Mouse (Mus musculus): ENCODE measurements at regions not wholly inside any gene's neighbourhood (a gene's known extent, or its start where the extent isn't known, plus 50 kb on each side); places are given as distances from the start of the nearest gene placed in this dataset.

DNA sequence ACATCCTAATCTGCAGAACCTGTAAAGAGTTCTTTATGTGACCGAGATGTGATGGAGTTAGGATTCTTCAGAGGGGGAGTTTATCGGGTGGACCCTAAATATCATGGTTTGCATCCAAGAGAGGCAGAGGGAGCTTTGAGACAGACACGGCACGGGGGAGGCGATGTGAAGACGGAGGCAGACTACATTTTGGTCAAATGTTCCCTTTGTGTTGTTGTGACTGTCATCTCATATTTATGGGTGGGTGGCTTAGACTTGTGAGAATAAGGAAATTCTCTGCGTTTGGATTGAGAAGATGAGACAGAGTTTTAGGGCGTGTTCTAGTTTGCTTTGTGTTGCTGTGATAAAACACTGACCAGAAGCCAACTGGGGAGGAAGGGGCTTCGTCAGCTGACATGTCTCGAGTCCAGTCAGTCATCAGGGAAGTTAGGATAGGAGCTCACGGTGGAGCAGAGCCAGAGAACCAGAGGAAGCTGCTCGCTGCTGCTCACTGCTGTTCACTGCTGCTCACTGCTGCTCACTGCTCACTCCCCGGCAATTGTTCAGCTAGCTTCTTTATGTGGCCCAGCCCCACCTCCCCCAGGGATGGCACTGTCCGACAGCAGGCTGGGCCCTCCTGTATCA, 259.0 kb upstream of the Cnr1 start:
- in situ Hi-C loops (cut with MboI; ENCODE audit: low pct_unique_long_range_greater_than_20kb in 1 of 2, low sequenced_read_pairs in 2 of 2, unreplicated experiment in 1 of 2) = no loop called here

DNA sequence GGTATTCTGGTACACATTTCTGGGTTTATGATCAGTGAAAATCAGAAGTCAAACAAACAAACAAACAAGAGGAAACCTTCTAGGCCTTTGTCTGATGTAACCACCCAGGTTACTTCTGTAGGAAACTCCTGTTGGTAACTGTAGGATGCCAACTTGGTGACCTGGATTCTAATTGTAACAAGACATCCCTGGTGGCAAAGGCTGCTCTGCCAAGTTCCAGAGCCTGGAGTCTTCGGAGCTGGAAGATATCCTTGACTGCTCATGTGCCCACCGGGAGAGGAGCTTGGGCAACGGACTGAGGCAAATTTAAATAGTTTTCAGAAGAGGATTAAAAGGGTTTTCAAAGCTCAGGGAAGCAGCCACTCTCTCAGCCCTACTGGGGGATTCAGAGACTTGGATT, 256.0 kb upstream of the Cnr1 start:
- in situ Hi-C loops (cut with MboI; ENCODE audit: low pct_unique_long_range_greater_than_20kb in 1 of 2, low sequenced_read_pairs in 2 of 2, unreplicated experiment in 1 of 2) = no loop called here

DNA sequence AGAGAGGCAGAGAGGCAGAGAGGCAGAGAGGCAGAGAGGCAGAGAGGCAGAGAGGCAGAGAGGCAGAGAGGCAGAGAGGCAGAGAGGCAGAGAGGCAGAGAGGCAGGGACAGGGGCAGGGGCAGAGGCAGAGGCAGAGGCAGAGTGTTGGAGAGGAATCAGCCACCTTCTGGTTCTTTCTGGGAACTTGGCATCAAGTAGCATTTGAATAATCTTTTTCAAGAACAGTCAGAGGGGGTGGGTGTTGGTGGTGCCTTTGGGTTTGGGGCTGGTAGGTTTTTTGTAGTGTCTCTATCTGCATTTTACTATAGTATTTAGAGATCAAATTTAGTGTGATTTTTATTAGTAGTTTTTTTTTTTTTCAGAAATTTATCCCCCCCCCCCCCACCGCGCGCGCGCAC, 249.3 kb upstream of the Cnr1 start:
- in situ Hi-C loops (cut with MboI; ENCODE audit: low pct_unique_long_range_greater_than_20kb in 1 of 2, low sequenced_read_pairs in 2 of 2, unreplicated experiment in 1 of 2) = no loop called here

DNA sequence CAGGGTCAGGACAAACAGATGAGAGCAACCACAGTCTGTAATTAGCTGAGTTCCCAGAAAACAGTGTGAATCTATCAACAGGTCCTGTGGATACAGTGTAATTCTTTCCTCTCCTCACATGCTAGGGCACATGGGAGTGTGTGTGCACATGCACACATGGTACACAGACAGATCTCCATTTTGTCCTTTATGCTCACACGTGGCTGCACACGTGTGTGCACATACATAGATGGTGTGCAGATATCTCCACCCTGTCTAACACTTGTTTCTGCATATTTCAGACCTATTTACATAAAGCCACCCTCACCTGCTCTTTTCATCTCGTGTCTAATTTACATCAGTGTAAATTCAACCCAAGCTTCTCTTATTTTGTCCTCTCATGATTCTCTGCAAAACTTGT, 245.0 kb upstream of the Cnr1 start:
- in situ Hi-C loops (cut with MboI; ENCODE audit: low pct_unique_long_range_greater_than_20kb in 1 of 2, low sequenced_read_pairs in 2 of 2, unreplicated experiment in 1 of 2) = no loop called here

DNA sequence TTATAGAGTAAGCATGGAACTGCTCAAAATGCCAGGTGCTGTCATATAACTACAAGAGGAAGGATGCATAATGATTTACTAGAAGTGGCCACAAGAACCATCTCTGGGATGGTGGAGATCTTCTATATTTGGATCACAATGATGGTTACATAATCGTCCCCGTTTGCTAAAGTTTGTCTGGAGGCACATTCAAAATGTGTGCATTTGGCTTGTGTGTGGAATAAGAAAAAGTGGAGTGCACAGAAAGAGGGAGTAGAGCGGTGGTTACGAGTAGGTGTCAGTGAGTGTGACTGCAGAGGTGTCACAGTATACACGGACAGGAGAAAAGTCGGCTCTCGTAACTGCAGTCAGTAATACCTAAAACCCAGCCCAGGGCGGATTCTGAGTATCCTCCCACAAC, 238.3 kb upstream of the Cnr1 start:
- in situ Hi-C loops (cut with MboI; ENCODE audit: low pct_unique_long_range_greater_than_20kb in 1 of 2, low sequenced_read_pairs in 2 of 2, unreplicated experiment in 1 of 2) = no loop called here

DNA sequence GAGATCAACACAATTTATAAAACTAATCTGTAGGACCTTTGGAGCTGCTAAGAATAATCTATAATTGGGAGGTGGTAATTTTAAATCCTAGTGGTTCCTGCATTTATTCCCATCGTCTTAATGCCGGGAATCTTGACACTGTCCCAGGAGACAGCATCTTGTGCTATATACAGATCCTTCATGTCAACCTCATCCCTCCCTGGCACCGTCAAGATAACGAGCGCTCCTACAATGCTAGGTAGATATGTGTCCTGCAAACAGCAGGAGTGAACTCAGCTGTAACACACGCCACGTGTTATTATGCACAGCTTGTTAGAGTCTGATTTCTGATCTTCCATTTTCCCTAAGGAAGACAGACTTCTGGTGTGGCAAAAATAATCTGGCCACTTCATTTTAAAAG, 237.0 kb upstream of the Cnr1 start:
- in situ Hi-C loops (cut with MboI; ENCODE audit: low pct_unique_long_range_greater_than_20kb in 1 of 2, low sequenced_read_pairs in 2 of 2, unreplicated experiment in 1 of 2) = no loop called here

DNA sequence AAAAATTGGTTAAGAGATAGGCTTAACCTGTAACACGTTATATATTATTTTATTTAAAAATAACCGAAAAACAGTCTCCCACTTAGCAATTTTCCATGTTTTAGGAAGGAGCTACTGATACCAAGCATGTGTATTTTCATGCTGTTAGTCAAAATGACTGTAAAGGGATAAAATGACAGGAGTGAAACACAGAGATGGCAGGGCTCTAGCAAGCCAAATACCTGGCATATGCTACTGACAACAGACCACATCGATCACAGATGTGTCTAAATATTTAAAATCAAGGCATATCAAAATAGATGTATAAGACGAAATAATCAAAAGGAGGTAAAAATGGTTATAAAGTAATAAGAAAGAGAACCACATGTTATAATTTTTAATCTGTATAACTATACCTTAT, 231.0 kb upstream of the Cnr1 start:
- in situ Hi-C loops (cut with MboI; ENCODE audit: low pct_unique_long_range_greater_than_20kb in 1 of 2, low sequenced_read_pairs in 2 of 2, unreplicated experiment in 1 of 2) = no loop called here

DNA sequence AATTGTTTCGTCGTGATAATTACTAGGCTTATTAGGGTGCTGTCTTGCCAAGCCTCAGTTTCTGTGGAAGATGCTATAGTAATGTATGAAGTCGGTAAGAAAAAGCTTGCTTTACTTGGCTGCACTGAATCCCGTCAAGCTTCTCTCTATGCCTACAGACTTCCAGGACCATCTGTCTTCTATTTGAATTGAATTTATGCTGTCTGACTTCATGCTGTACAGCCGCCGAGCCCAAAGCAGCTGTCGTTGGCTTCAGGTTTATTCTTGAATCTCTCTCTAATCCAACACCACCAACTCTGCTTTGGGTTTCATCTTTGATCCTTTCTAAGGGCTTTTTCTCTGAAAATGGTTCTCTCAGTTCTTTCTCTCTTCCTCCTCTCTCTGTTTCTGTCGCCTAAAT, 227.4 kb upstream of the Cnr1 start:
- in situ Hi-C loops (cut with MboI; ENCODE audit: low pct_unique_long_range_greater_than_20kb in 1 of 2, low sequenced_read_pairs in 2 of 2, unreplicated experiment in 1 of 2) = no loop called here

DNA sequence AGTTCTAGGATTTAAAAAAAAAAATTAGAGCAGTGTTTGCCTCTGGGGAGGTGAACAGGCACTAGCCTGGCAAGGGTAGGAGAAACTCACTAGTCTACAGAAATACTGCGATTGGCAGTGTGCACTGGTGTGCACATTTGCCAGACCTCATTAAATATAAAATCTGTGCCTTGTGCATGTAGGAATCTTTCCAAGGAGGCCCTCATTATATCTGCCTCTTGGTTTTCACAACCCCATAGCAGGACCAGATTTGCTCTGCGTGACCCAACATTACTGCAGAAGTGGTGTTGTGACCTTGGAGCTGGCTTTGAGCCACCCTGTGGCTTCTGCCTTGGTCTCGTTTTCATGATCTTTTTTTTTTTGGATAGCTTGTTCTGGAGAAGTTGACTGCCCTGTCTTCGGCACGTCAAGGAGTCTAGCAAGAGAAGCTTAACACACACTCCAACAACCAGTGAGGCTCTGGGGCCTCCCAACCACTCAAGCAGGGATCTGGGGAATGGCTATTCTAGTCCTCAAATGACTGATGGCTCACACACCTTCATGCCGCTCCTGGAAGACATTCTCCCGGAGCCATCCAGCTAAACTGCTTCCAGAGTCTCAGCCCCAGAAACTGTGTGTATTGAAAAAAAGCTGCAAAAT, 222.2 kb upstream of the Cnr1 start:
- in situ Hi-C loops (cut with MboI; ENCODE audit: low pct_unique_long_range_greater_than_20kb in 1 of 2, low sequenced_read_pairs in 2 of 2, unreplicated experiment in 1 of 2) = loop anchor here in 1 of 2 experiments (25.0 kb wide), 1 partner anchor 535 kb away; no protein-coding TSS in a partner anchor

DNA sequence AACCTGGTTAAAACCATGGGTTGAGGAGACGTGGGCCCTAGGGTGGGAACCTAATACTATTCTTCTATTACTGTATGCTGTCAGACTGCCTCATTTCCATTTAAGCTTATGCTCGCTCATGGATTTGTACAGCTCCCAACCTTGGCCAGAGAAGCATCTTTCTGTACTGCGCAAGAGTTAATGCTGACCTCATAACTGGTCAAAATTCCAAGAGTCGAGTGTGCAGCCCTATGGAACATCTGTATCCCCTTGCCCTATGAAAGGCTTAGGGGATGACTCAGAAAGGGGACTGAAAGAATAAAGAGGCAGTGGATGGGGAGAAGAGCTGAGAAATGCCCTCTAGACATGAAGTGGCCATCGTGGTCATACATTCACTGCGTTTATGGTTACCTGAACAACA, 218.7 kb upstream of the Cnr1 start:
- in situ Hi-C loops (cut with MboI; ENCODE audit: low pct_unique_long_range_greater_than_20kb in 1 of 2, low sequenced_read_pairs in 2 of 2, unreplicated experiment in 1 of 2) = loop anchor here in 1 of 2 experiments (25.0 kb wide), 1 partner anchor 532 kb away; no protein-coding TSS in a partner anchor

DNA sequence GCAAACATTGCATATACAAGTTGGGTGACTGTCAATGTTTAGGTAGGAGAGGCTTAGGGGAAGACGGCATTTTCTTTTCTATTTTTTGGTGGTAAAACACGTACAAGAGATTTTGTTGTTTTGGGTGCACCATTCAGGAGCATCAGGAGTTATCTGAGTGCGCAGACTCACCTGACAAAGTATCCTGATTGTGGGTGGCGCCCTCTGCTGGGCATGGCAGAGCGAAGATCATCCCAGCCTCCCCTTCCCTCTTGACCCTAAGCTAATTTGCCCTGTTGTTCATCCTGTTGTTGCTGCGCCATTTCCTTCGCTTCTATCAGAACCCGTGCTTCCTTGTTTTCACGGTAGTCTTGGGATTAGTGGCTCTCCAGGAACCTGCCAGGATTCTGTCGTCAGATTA, 217.6 kb upstream of the Cnr1 start:
- in situ Hi-C loops (cut with MboI; ENCODE audit: low pct_unique_long_range_greater_than_20kb in 1 of 2, low sequenced_read_pairs in 2 of 2, unreplicated experiment in 1 of 2) = loop anchor here in 1 of 2 experiments (25.0 kb wide), 1 partner anchor 531 kb away; no protein-coding TSS in a partner anchor

DNA sequence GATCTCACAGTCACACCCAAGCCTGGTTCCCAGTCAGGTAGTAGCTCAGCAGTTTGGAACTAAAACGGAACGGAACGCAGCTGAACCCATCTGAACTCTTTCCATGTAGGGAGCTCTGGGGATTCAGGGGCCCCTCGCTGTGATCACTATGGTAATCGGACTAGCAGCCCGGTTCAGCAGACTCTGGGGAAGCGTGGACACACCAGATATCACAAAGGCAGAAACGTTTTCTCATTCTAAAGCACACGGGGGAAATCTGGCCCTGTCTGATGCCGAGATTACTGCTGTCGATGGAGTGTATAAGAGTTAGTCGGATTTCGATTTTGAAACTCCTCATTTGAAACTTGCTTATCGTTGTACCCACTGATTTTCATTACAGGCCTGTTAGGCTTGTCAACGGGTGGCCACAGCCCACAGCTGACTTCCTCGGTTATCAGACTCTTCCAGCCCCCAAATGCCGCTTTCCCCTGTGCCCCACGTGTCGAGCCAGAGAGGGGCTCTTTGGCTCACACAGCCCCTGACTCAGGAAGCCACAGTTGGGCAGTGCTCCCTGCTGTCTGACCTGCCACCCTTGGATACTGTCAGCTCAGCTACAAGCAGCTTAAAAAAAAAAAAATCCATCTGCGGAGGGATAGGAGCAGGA, 207.8 kb upstream of the Cnr1 start:
- in situ Hi-C loops (cut with MboI; ENCODE audit: low pct_unique_long_range_greater_than_20kb in 1 of 2, low sequenced_read_pairs in 2 of 2, unreplicated experiment in 1 of 2) = loop anchor here in 1 of 2 experiments (25.0 kb wide), 1 partner anchor 521 kb away; no protein-coding TSS in a partner anchor

DNA sequence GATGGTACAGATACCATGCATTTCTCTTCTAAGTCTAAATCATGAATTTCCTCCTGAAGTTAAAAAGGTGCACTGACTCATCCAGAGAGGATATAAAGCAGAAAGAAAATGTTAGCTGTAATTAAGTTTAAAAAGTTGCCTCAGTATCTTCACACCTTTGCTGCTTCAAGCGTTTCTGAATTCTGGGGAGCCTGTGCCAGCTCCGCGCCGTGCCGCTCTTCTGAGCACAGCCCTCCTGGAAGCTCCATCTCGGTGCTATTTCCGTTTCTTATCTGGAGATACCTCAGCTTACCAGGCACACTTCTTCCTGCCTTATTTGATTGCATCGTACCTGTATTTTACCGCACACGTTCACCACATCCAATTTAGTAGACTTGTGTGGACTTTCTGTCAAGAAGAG, 203.4 kb upstream of the Cnr1 start:
- in situ Hi-C loops (cut with MboI; ENCODE audit: low pct_unique_long_range_greater_than_20kb in 1 of 2, low sequenced_read_pairs in 2 of 2, unreplicated experiment in 1 of 2) = loop anchor here in 1 of 2 experiments (25.0 kb wide), 1 partner anchor 516 kb away; no protein-coding TSS in a partner anchor

DNA sequence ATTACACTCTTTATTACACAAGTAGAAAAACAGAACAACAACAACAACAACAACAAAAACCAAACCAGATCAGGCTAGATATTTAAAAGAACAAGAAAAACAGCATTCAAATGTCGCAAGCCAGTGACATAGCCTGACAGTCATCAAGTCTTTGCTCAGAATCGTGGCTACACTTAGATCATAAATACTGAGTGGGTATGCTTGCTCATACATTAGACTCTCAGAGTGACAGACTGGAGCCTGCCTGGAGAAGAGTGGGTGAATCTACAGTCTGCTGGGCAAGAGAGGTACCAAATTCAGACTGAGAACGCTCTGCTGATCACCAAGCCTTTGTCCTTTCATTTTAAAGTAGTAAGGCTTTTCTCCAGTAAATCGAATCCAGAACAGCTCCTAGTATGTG, 202.4 kb upstream of the Cnr1 start:
- in situ Hi-C loops (cut with MboI; ENCODE audit: low pct_unique_long_range_greater_than_20kb in 1 of 2, low sequenced_read_pairs in 2 of 2, unreplicated experiment in 1 of 2) = loop anchor here in 1 of 2 experiments (25.0 kb wide), 1 partner anchor 515 kb away; no protein-coding TSS in a partner anchor

DNA sequence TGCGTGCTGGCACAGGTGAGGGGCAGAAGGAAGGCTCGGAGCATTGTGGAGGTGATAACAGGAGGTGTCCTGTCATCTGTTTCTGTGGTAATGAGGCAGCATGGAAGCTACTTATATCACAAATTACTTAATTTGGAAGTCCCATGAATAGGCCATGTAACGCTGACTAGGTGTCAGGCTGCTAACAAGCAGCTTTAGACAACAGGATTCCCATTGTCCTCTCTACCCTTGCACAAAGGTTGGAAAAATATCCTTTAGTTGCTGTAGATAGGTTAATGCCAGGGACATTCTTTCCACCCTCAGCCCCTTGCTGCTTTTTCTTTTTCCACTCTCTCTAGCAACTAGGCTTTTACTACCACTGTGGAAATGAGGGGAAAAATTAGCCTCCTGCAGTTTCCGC, 192.6 kb upstream of the Cnr1 start:
- in situ Hi-C loops (cut with MboI; ENCODE audit: low pct_unique_long_range_greater_than_20kb in 1 of 2, low sequenced_read_pairs in 2 of 2, unreplicated experiment in 1 of 2) = no loop called here

DNA sequence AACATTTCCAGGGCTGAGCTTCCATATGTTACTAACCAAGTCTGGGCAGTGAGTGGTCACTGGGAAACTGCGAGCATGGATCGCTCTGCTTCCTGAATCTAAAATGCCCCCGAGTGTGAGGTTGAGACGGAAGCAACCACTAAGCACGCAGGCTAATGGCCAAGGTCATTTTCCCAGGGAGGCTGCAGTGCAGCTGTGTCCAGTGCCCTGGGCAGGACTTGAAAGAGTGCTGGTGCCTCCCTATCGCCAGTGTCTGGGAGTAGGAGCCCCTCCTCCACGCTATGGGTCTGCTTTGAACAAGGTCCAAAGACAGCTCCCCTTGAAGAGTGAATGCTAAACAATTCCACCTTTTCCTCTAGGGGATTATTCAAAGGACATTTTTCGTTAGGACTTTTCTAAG, 189.5 kb upstream of the Cnr1 start:
- in situ Hi-C loops (cut with MboI; ENCODE audit: low pct_unique_long_range_greater_than_20kb in 1 of 2, low sequenced_read_pairs in 2 of 2, unreplicated experiment in 1 of 2) = no loop called here

DNA sequence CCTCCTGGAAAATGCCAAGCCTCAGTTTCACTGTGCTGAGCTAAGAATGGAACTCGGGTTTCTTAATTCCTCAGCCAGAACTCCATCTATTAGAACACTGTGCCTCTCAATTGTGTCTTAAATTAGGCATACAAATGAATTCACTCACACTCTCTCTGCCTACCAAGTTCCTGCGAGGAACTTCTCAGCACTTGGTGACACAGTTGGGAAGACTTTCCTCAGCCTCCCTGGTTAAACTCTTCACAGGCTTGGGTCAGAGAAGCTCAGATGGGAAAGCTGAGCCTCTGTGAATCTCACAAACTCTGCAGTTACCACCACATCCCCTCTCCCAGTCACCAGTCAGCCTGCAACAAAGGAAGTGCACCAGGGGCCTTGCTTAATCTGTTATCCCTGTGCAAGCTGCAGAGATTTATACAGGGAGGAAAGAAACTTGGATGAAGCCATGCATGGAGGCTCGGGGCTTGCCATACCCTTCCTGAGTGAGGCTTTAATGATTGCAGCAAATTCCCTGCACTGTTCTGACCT, 188.9 kb upstream of the Cnr1 start:
- in situ Hi-C loops (cut with MboI; ENCODE audit: low pct_unique_long_range_greater_than_20kb in 1 of 2, low sequenced_read_pairs in 2 of 2, unreplicated experiment in 1 of 2) = no loop called here

DNA sequence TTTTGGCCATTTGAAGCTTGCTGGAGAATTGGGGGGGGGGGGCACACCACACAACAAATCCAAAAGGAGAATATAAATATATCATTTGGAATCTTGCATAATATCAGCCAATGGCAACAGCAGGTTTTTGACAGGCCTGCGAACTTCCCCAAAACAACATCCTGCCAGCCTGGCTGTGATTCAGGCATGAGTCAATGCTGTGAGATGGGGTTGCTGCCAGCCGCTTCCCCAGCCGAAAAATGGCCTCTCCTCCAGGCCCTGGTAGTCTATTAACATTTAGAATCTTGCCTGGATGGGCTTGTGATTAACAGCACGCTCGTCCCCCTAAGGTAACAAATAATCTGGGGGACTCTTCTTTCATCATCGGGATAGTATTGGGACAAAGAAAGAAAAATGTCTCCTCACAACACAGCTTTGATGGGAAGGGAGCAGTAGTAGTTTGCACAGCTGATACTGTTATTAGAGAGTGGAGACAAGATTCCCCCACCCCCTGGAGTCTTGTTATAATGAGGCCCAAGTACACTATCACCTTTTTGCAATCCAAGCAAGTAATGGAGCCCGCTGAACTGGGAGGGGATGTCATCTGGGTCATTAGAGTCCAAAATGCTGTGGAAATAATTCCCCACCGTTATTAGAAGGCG, 188.2 kb upstream of the Cnr1 start:
- in situ Hi-C loops (cut with MboI; ENCODE audit: low pct_unique_long_range_greater_than_20kb in 1 of 2, low sequenced_read_pairs in 2 of 2, unreplicated experiment in 1 of 2) = no loop called here

DNA sequence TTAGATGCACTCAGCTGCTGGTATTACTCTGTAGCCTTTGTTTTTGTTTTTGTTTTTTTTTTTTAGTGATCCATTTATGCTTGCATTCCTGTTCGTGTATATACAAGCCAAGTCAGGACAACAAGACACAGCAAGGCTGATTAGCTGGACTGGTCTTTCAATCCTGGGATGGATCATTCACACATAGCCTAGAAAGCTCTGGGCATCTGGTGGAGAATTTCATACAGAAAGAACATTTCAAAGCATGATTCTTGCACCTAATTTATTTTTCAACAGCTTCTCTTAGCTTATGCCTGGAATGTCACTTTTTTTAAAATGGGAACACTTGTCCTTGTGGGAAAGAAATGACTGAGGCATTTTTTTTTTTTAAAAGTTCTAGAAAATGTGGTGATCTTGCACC, 187.1 kb upstream of the Cnr1 start:
- in situ Hi-C loops (cut with MboI; ENCODE audit: low pct_unique_long_range_greater_than_20kb in 1 of 2, low sequenced_read_pairs in 2 of 2, unreplicated experiment in 1 of 2) = no loop called here

Measured in mouse embryonic stem cell (cell line).